Mouse (Mus musculus) midbrain, embryonic 13.5 days (tissue): Measurements from ENCODE around the gene Slc25a39. TPM values are rescaled to one million over a fixed set of nuclear protein-coding genes. Genes with fewer than 3 reads are reported as not detected.

Source experiments
- ATAC-seq: fragments of 200-750 bp; cut with Nextera tagmentation; 2 replicates; pipeline ENCODE4 v1.8.0; 2017; ENCODE audit warnings: mild to moderate bottlenecking, moderate TSS enrichment, moderate library complexity
- H3K27ac ChIP-seq: fragments of 300-500 bp; sonication (generic); 2 replicates; pipeline ENCODE4 v1.5.1; 2015; ENCODE audit warnings: inconsistent platforms, mild to moderate bottlenecking, moderate library complexity
- H3K27me3 ChIP-seq: fragments of 300-500 bp; sonication (generic); 2 replicates; pipeline ENCODE4 v1.6.1; 2015; ENCODE audit warnings: mild to moderate bottlenecking, inconsistent platforms
- H3K36me3 ChIP-seq: fragments of 300-500 bp; sonication (generic); 2 replicates; pipeline ENCODE4 v1.6.1; 2015; ENCODE audit warnings: mild to moderate bottlenecking, inconsistent platforms
- H3K4me1 ChIP-seq: fragments of 300-500 bp; sonication (generic); replicated peaks from 2 replicates; pipeline ENCODE4 v1.6.1; 2015; ENCODE audit warnings: inconsistent platforms
- H3K4me2 ChIP-seq: fragments of 300-500 bp; sonication (generic); replicated peaks from 2 replicates; pipeline ENCODE4 v1.6.1; 2015; ENCODE audit warnings: moderate library complexity, mild to moderate bottlenecking, inconsistent platforms
- H3K4me3 ChIP-seq: fragments of 300-500 bp; sonication (generic); replicated peaks from 2 replicates; pipeline ENCODE4 v1.5.1; 2015; ENCODE audit warnings: mild to moderate bottlenecking, inconsistent platforms
- H3K9ac ChIP-seq: fragments of 300-500 bp; sonication (generic); replicated peaks from 2 replicates; pipeline ENCODE4 v1.6.1; 2015; ENCODE audit warnings: mild to moderate bottlenecking, inconsistent platforms
- H3K9me3 ChIP-seq: fragments of 300-500 bp; sonication (generic); 2 replicates; pipeline ENCODE4 v1.6.1; 2016; ENCODE audit warnings: mild to moderate bottlenecking, inconsistent platforms
- WGBS: fragments of 180-500 bp; shearing (Covaris S2); methylation state at CpG from one replicate; pipeline ENCODE4 v1.1.7; 2015; 5-methylcytosine and 5-hydroxymethylcytosine counted together
- polyA plus RNA-seq: library from polyadenylated mRNA; unstranded; fragments of >200 nt; fragmentation: Nextera tagmentation; extraction: Ambion mirVana; gene quantifications from 2 replicates; pipeline ENCODE4 v1.2.1, GENCODE M21; 2015

Slc25a39 gene
- polyA plus RNA-seq, 1 experiment from 2014 or later: 154 TPM

DNA sequence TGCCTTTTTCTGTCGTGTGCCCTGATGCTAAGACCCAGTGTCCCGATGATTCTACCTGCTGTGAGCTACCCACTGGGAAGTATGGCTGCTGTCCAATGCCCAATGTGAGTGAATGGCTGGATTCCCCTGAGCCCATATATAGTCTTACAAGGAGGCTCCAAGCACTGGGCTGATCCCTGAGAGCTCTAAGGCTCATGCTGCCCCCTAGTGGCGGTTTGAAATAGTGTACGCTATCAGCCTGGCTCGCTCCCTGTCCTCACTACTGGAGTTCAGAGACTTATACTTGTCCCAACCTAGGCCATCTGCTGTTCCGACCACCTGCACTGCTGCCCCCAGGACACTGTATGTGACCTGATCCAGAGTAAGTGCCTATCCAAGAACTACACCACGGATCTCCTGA, 26.7 kb upstream of the Slc25a39 start:
- Histone ChIP-seq H3K27me3 (peaks cover 7% of the 10 kb centered on the region; the same call in 1 of the 2 replicates), H3K4me2 (no peak overlapping the region), H3K36me3 (peaks cover 55% of the 10 kb centered on the region), H3K9ac (no peak overlapping the region), H3K27ac (no peak overlapping the region), H3K9me3 (no peaks in the 10 kb centered on the region), H3K4me1 (peaks cover 59% of the 10 kb centered on the region), H3K4me3 (no peak overlapping the region)
- peak; percentile 51 for ATAC-seq
- WGBS: 6% methylated on average over 7 of the region's 7 CpGs

DNA sequence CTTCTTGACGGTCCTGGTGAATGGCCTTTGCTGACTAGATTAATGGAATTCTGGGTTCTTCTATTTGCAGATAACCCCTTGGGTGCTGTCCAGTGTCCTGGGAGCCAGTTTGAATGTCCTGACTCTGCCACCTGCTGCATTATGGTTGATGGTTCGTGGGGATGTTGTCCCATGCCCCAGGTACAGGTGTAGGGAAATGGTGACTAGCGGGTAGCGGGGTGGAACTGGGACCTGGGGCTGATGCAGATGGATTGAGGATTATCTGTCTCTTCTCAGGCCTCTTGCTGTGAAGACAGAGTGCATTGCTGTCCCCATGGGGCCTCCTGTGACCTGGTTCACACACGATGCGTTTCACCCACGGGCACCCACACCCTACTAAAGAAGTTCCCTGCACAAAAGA, 26.1 kb upstream of the Slc25a39 start:
- peaks cover 55% of the 10 kb centered on the region for H3K4me1 ChIP-seq
- no peak overlapping the region for H3K27ac ChIP-seq
- H3K36me3 ChIP-seq: peaks cover 49% of the 10 kb centered on the region

DNA sequence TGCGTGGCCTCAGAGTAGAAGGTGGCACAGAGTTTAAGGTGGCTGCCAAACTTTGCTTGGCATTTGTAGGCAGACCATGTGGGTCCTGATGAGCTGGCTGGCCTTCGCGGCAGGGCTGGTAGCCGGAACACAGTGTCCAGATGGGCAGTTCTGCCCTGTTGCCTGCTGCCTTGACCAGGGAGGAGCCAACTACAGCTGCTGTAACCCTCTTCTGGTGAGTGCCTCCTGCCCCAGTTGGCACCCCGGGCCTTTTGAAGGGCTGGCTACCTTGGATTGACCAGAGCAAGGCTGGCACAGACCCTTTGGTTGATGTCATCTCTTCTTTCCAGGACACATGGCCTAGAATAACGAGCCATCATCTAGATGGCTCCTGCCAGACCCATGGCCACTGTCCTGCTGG, 25.1 kb upstream of the Slc25a39 start:
- H3K4me1 ChIP-seq: peaks cover 45% of the 10 kb centered on the region
- peaks cover 9% of the 10 kb centered on the region; the same call in 1 of the 2 replicates for H3K27me3 ChIP-seq
- no peak overlapping the region for H3K27ac ChIP-seq
- H3K4me3 ChIP-seq: no peak overlapping the region
- H3K9me3 ChIP-seq: no peaks in the 10 kb centered on the region
- ATAC-seq: no peak
- 89% methylated on average over 6 of the region's 6 CpGs for WGBS
- peaks cover 40% of the 10 kb centered on the region for H3K36me3 ChIP-seq
- H3K9ac ChIP-seq: no peak overlapping the region
- H3K4me2 ChIP-seq: no peak overlapping the region

More for the DNA sequence above, 26.1 kb upstream of the Slc25a39 start:
- Histone ChIP-seq H3K9ac (no peak overlapping the region; the same call in 1 of the 2 replicates), H3K27me3 (peaks cover 7% of the 10 kb centered on the region; the same call in 1 of the 2 replicates), H3K4me3 (no peak overlapping the region), H3K9me3 (no peaks in the 10 kb centered on the region), H3K4me2 (no peak overlapping the region)
- ATAC-seq: no peak
- WGBS: 89% methylated on average over 7 of the region's 7 CpGs

DNA sequence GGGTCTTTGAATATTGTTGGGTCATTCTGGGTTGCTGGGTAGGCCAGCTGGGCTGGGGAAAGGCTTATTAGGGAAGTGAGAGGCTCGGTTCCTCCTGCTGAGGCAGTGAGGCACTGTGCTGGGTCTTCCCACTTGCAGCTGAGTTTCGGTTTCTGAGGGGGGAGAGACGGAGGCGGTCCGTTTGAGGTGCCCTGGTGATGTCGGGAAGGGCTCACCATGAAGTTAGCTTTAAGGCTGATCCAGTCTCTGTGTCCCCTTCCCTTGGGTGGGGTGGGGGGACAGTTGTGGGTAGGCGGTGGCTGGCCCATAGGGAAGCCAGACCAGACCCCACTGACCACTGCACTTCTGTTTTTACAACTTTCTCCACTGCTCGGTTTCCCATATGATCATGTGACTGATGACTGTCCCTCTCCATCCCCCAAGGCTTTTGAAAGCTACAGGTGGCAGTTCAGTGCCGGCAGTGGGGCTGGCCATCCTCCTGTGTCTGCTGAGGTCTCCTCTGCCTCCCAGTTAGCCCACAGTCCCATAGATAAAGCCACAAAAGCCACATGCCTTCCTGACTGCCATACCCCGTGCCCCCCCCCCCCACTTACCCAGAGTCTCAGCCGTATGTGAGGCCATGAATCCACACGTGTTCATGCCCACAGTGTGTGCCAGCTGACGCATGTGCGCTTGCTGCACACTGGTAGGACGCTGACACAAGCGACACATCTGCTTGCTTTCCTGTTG, 24.5 kb upstream of the Slc25a39 start:
- no peak for ATAC-seq
- no peak overlapping the region for H3K27ac ChIP-seq
- H3K4me1 ChIP-seq: peaks cover 39% of the 10 kb centered on the region
- H3K36me3 ChIP-seq: peaks cover 34% of the 10 kb centered on the region
- H3K9me3 ChIP-seq: no peaks in the 10 kb centered on the region
- peaks cover 9% of the 10 kb centered on the region; the same call in 1 of the 2 replicates for H3K27me3 ChIP-seq
- no peak overlapping the region for H3K9ac ChIP-seq
- 65% methylated on average over 16 of the region's 16 CpGs for WGBS
- no peak overlapping the region for H3K4me3 ChIP-seq
- no peak overlapping the region for H3K4me2 ChIP-seq

DNA sequence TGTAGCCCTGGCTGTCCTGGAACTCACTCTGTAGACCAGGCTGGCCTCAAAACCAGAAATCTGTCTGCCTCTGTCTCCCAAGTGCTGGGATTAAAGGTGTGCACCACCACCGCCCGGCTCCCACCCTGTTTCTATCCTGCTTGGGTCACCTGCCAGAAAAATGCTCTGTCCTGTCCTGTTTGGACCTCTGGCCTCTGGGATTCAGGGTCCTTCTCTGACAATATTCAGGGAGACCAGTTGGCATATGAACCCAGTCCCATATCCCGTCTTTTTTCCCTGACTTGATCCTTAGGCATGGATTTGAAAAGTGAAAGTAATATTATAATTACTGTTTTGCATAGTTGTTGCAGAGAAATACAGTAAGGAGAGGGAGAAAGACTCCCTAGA, 24.0 kb upstream of the Slc25a39 start:
- peaks cover 30% of the 10 kb centered on the region for H3K36me3 ChIP-seq
- peaks cover 9% of the 10 kb centered on the region; the same call in 1 of the 2 replicates for H3K27me3 ChIP-seq
- H3K4me1 ChIP-seq: peaks cover 34% of the 10 kb centered on the region
- 88% methylated on average over 3 of the region's 3 CpGs for WGBS
- H3K4me2 ChIP-seq: no peak overlapping the region
- no peak overlapping the region for H3K9ac ChIP-seq
- ATAC-seq: no peak
- no peak overlapping the region for H3K4me3 ChIP-seq
- no peaks in the 10 kb centered on the region for H3K9me3 ChIP-seq
- no peak overlapping the region for H3K27ac ChIP-seq

DNA sequence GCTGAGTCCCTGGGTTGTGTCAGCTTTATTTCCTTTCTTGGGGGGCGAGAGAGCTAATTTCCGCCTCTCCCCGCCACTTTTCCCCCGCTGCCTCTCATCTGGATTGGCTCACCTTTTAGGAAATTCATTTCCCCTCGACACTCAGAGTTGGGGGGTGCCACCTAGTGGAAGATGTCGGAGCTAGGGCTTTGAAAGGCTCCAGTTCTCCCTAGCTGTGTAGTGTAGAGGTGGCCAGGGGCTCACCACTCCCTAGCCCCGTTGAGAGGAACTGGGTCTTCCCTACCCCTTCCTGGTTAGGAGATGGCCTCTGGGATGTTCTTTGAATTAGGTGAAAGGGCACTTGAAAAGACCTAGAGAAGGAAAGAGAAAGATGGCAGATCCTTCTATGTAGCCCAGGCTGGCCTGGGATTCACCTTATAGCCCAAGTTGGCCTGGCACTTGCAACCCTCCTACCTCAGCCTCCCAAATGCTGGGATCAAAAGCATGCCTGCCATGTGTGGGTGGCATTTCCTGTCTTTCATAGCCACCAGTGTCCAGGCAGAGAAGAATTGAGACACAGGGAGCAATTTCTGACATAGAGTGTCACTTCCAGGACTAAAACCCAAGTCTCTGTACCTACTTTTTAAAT, 23.4 kb upstream of the Slc25a39 start:
- peak overlapping the region; percentile 69 for H3K9ac ChIP-seq
- peaks cover 24% of the 10 kb centered on the region for H3K36me3 ChIP-seq
- peak overlapping the region; percentile 94 for H3K4me2 ChIP-seq
- H3K9me3 ChIP-seq: no peaks in the 10 kb centered on the region
- ATAC-seq: peak; percentile 58; the same call in 1 of the 2 replicates
- under 1% methylated on average over 7 of the region's 7 CpGs for WGBS
- peaks cover 9% of the 10 kb centered on the region; the same call in 1 of the 2 replicates for H3K27me3 ChIP-seq
- H3K27ac ChIP-seq: peak overlapping the region; percentile 73
- peaks cover 32% of the 10 kb centered on the region for H3K4me1 ChIP-seq
- H3K4me3 ChIP-seq: peak overlapping the region; percentile 57

DNA sequence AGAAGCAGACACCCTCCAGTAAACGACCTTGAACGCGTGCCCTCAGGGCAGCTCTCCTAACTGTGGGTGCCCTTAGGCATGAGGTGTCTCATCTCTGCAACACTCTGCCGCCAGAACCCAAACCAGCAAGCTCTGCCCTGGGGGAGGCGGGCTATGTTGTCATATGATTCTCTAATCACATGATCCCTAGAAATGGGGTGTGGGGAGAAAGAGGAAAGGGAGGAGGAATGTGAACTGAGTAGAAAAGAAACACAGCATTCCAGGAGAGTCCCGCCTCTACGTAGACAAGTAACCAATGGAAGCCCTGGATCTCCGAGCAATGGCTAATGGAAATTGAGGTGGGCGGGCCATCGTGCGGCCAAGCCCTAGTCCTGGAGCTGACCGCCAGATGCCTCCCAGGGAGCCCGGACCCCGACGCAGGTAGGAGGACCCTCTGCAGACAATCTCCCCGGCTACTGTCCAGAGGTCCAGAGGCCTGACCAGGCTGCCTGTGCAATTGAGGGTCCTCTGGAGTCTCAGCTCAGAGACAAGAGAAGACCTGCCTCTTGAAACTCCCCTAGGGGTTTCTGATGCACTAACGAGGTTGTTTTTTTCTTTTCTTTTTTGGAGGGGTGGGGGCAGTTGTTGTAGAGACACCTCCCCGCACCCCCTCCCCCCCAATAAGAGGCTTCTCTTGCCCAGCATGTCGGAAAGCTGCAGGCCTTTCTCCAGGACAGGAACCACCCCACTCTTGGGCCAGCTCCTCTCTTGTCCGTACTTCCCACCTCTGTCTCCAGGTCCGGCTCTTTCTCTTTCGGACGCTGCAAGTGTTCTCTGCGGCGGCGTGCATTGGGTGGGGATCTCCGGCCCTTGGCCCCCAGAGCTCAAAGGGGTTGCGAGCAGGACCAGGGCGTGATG, 22.6 kb upstream of the Slc25a39 start, which contains the start of gene Grn:
Gene Grn, plus strand, starts transcription at position 195 of the 897 bp plus-strand sequence.
- H3K36me3 ChIP-seq: peaks cover 16% of the 10 kb centered on the region
- peak within 1 kb of the TSS; percentile 73 for H3K27ac ChIP-seq
- H3K9me3 ChIP-seq: no peaks in the 10 kb centered on the region
- peak within 1 kb of the TSS; percentile 57 for H3K4me3 ChIP-seq
- H3K9ac ChIP-seq: peak within 1 kb of the TSS; percentile 69
- H3K4me1 ChIP-seq: peaks cover 27% of the 10 kb centered on the region
- H3K4me2 ChIP-seq: peak within 1 kb of the TSS; percentile 94
- peak; percentile 87 for ATAC-seq
- WGBS: under 1% methylated on average over 29 of the region's 29 CpGs
- peaks cover 9% of the 10 kb centered on the region; the same call in 1 of the 2 replicates for H3K27me3 ChIP-seq

DNA sequence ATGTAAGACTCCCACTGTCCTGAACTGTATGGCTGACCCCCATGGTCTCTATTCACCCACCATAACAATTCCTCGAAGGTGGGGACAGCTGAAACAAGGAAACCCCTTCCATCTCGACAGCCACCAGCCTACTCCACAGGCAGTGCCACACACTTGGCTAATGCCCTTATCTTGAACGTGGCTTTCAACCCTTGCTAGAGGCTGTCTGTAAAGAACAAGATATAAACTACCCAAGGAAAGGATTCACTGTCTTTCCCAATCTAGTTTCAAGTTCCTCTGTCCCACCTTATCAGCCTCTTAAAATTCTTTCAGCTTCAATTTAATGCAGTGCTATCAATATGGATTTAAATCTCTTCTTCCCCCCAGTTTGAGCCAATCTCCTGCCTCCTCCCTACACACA, 21.8 kb upstream of the Slc25a39 start:
- Histone ChIP-seq H3K27ac (no peak overlapping the region), H3K9ac (peak overlapping the region; percentile 37; the same call in 1 of the 2 replicates), H3K36me3 (peaks cover 8% of the 10 kb centered on the region), H3K27me3 (peaks cover 9% of the 10 kb centered on the region; the same call in 1 of the 2 replicates), H3K4me1 (peaks cover 27% of the 10 kb centered on the region), H3K9me3 (no peaks in the 10 kb centered on the region), H3K4me2 (peak overlapping the region; percentile 94), H3K4me3 (peak overlapping the region; percentile 57)
- 53% methylated on average over 3 of the region's 3 CpGs for WGBS
- ATAC-seq: no peak

DNA sequence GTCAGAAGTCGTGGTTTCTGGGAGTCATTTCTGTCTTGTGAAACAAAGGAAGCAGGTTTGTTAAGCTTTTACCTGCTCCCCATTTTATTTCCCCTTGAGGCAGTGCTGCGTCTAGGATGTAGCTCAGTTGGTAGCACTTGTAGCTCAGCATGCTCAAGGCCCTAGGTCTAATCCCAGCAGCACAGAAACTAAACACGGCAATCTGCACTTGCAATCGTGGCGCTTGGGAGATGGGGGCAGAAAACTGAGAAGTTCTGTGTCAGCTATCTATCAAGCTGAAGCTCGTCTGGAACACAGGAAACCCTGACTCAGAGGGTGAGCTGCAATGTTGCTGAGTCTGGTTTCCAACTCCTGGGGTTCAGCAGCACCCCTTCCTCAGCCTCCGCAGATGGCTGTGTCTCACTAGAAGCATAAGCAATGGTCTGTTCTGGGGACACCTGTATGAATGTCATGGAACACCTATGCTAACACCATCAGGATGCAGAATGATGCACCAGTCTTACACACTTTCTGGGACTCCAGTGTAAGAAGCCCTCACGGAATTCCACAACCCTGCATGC, 21.3 kb upstream of the Slc25a39 start:
- peaks cover 24% of the 10 kb centered on the region for H3K4me1 ChIP-seq
- H3K36me3 ChIP-seq: peaks cover 8% of the 10 kb centered on the region; the same call in 1 of the 2 replicates
- 71% methylated on average over 8 of the region's 8 CpGs for WGBS
- no peaks in the 10 kb centered on the region for H3K9me3 ChIP-seq
- H3K27ac ChIP-seq: no peak overlapping the region
- no peak overlapping the region for H3K9ac ChIP-seq
- H3K4me2 ChIP-seq: peak overlapping the region; percentile 94
- no peak overlapping the region for H3K4me3 ChIP-seq
- ATAC-seq: no peak
- peaks cover 9% of the 10 kb centered on the region; the same call in 1 of the 2 replicates for H3K27me3 ChIP-seq

DNA sequence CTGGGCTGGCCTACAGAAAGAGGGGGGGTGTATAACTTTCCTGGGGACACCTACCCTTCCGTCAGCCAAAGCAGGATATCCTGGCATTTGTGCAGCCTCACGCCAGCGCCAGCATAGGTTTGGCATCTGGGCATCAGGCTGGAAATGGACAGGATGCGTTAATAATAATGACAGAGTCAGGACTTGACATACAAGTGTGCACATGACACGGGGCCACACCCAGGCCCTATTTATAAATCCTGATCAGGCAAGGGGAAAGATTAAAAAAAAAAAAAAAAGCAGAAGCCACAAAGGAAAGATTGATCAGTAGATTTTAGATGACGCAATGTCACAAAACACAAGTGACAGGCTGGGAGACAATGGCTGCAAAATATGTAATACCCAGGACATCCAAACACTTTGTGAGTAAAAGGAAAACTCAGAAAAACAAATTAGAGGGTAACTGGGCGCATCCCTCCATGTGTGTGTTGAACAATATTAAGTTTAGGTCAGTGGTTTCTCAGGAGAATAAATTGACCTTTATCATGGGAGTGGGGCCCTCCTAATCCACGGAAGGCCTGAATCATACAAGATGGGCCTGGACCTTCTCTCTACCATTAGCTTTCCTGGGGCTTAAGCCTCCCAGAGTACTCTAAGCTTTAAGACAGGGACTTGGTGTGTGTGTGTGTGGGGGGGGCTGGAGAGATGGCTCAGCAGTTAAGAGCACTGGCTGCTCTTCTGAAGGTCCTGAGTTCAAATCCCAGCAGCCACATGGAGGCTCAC, 18.0 kb upstream of the Slc25a39 start:
- H3K9ac ChIP-seq: no peak overlapping the region
- H3K4me3 ChIP-seq: no peak overlapping the region
- no peak overlapping the region for H3K4me2 ChIP-seq
- H3K27ac ChIP-seq: no peak overlapping the region
- 89% methylated on average over 8 of the region's 8 CpGs for WGBS
- H3K9me3 ChIP-seq: no peaks in the 10 kb centered on the region
- no peaks in the 10 kb centered on the region for H3K36me3 ChIP-seq
- peaks cover 12% of the 10 kb centered on the region for H3K4me1 ChIP-seq
- ATAC-seq: no peak
- H3K27me3 ChIP-seq: peaks cover 14% of the 10 kb centered on the region

DNA sequence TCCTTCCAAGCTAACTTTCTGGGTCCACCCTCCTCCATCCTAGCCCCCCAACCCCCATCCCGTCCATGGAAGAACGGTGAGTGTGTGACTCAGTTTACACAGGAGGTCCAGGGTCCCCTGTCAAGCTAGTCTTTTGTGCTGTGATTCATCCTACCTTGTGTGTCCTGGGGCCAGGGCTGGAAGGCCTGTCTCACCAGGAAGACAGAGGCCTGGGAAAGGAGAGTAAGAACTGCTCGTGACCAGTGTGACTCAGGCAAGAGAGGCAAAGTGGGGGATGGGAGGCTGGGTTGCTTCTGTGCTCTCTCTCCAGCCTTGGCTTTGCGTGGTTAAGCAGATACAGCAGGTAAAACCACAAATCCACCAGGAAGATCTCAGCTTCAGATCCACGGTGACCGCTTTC, 16.9 kb upstream of the Slc25a39 start:
- H3K27me3 ChIP-seq: peaks cover 14% of the 10 kb centered on the region
- H3K9me3 ChIP-seq: peaks cover 3% of the 10 kb centered on the region; the same call in 1 of the 2 replicates
- H3K36me3 ChIP-seq: no peaks in the 10 kb centered on the region
- no peak overlapping the region for H3K4me3 ChIP-seq
- no peak overlapping the region for H3K4me2 ChIP-seq
- H3K27ac ChIP-seq: no peak overlapping the region
- no peak overlapping the region for H3K9ac ChIP-seq
- 77% methylated on average over 6 of the region's 6 CpGs for WGBS
- no peak for ATAC-seq
- H3K4me1 ChIP-seq: peaks cover 4% of the 10 kb centered on the region
